ENCODE assay signal across 13 mouse cellular contexts in genomic region chr10:93949921-93950320, GRCm38 (mm10).
"Had no signal": no experiment of that assay in that cellular context is flagged by ENCODE, and none has a peak within 500 bp of the region (broad histone marks: within the 10 kb centered on the region; RNA-seq: fewer than 3 reads in every experiment).

No protein-coding gene starts in this region.

- H3K36me3 ChIP-seq: limb, embryonic 15.5 days; liver, embryonic 12.5 days; midbrain, embryonic 15.5 days; stomach, embryonic 15.5 days had no signal

- H3K4me1 ChIP-seq: megakaryocyte, embryonic 14.5 days; midbrain, embryonic 15.5 days had no signal

- H3K27me3 ChIP-seq: limb, embryonic 15.5 days; midbrain, embryonic 15.5 days; stomach, embryonic 15.5 days had no signal

- H3K9ac ChIP-seq: limb, embryonic 15.5 days; liver, embryonic 12.5 days; lung, embryonic 14.5 days; midbrain, embryonic 15.5 days; stomach, embryonic 15.5 days had no signal

- H3K27ac ChIP-seq: limb, embryonic 15.5 days; liver, embryonic 12.5 days; midbrain, embryonic 15.5 days; stomach, embryonic 15.5 days had no signal

- DNase-seq: kidney, postnatal 25 days; layer of hippocampus, adult 9-11 months; layer of hippocampus, postnatal 36 days; lung, embryonic 14.5 days; lung, postnatal 14 days; right cerebral cortex, postnatal 14 days; thymus, adult 2 months; thymus, postnatal 25 days had no signal

- H3K4me3 ChIP-seq: limb, embryonic 15.5 days; liver, embryonic 12.5 days; megakaryocyte, embryonic 14.5 days; midbrain, embryonic 15.5 days; stomach, embryonic 15.5 days had no signal

- ATAC-seq: liver, embryonic 12.5 days; midbrain, embryonic 15.5 days had no signal

- H3K9me3 ChIP-seq: limb, embryonic 15.5 days; liver, embryonic 12.5 days; megakaryocyte, embryonic 14.5 days; midbrain, embryonic 15.5 days; stomach, embryonic 15.5 days had no signal
